Comparison of ENCODE assay signal across 8 mouse cellular contexts in genomic region chr6:97857690-97858089, GRCm38 (mm10). TPM values are rescaled to one million over a fixed set of nuclear protein-coding genes. Genes with fewer than 3 reads are reported as not detected.
DNase-seq lines count a peak whose midpoint lies in the region; ATAC-seq and TF ChIP-seq lines count a peak whose summit lies in the region.
"Had no signal": no experiment of that assay in that cellular context is flagged by ENCODE, and none has a peak within 500 bp of the region (broad histone marks: within the 10 kb centered on the region; RNA-seq: fewer than 3 reads in every experiment).

No protein-coding gene starts in this region.

- no peak overlapping the region for H3K27ac ChIP-seq in liver, adult 2 months (replicated peaks; ENCODE audit: insufficient read depth, low read depth, low read length)
- H3K27ac ChIP-seq in liver, embryonic 12.5 days: no peak overlapping the region
- no peak overlapping the region for H3K27ac ChIP-seq in embryonic facial prominence, embryonic 11.5 days (replicated peaks; ENCODE audit: low read depth, low read length)
- H3K27ac ChIP-seq: lung, embryonic 15.5 days had no signal

- ATAC-seq in liver, embryonic 12.5 days: no peak
- ATAC-seq in embryonic facial prominence, embryonic 11.5 days (replicated peaks; ENCODE audit: insufficient number of reproducible peaks, low FRiP score, low TSS enrichment, low read depth): no peak
- ATAC-seq in cerebellum, adult (ENCODE audit: insufficient number of reproducible peaks, low FRiP score, low TSS enrichment): no peak

- H3K4me2 ChIP-seq in liver, embryonic 12.5 days: no peak overlapping the region
- H3K4me2 ChIP-seq in embryonic facial prominence, embryonic 11.5 days (ENCODE audit: low read depth, low read length): no peak overlapping the region
- H3K4me2 ChIP-seq: lung, embryonic 15.5 days had no signal

- H3K9ac ChIP-seq in liver, adult 2 months (ENCODE audit: low read depth, low read length): no peak overlapping the region
- H3K9ac ChIP-seq in liver, embryonic 12.5 days: no peak overlapping the region
- no peak overlapping the region for H3K9ac ChIP-seq in embryonic facial prominence, embryonic 11.5 days (replicated peaks; ENCODE audit: low read length)
- H3K9ac ChIP-seq: lung, embryonic 15.5 days had no signal

- H3K79me2 ChIP-seq in liver, adult 2 months (ENCODE audit: control insufficient read depth, insufficient read depth, low read length): no peaks in the 10 kb centered on the region; the same call in 1 of the 2 replicates

- no peak overlapping the region for H3K4me3 ChIP-seq in liver, adult 2 months (ENCODE audit: insufficient read depth, low read depth, low read length)
- H3K4me3 ChIP-seq in liver, embryonic 12.5 days: no peak overlapping the region
- no peak overlapping the region for H3K4me3 ChIP-seq in embryonic facial prominence, embryonic 11.5 days (ENCODE audit: low read depth, low read length)
- H3K4me3 ChIP-seq: lung, embryonic 15.5 days had no signal

- TF ChIP-seq CTCF in liver, adult 2 months (IDR thresholded peaks at IDR 0.05; ENCODE audit: low read depth, low read length): 0 out of 2 replicates have a peak, but pooled peaks have one; percentile 9

- no peak for TF ChIP-seq POLR2A in liver, adult 2 months (IDR thresholded peaks at IDR 0.05; ENCODE audit: extremely low read depth, insufficient read depth, low read length)

- H3K27me3 ChIP-seq in liver, adult 2 months (ENCODE audit: control insufficient read depth, insufficient read depth, low read length): no peaks in the 10 kb centered on the region
- H3K27me3 ChIP-seq in liver, embryonic 12.5 days (replicated peaks): no peaks in the 10 kb centered on the region
- H3K27me3 ChIP-seq in embryonic facial prominence, embryonic 11.5 days (ENCODE audit: control insufficient read depth, insufficient read depth, low read length): no peaks in the 10 kb centered on the region
- H3K27me3 ChIP-seq: lung, embryonic 15.5 days had no signal

- 52% methylated on average over 3 of the region's 3 CpGs for WGBS in liver, adult 2 months
- 45% methylated on average over 3 of the region's 3 CpGs for WGBS in liver, embryonic 12.5 days (ENCODE audit: insufficient replicate concordance)
- 52% methylated on average over 3 of the region's 3 CpGs for WGBS in embryonic facial prominence, embryonic 11.5 days

- DNase-seq in liver, adult 2 months (ENCODE audit: extremely low read depth, low read depth, low spot score): peak; percentile 31
- peak; percentile 10 for DNase-seq in embryonic facial prominence, embryonic 11.5 days (ENCODE audit: low spot score)
- DNase-seq in heart, postnatal 14 days: peak; percentile 32 to 42
- peak; percentile 42 to 48 for DNase-seq in lung, postnatal 4 days
- DNase-seq in thymus, postnatal 36 days: no peak

- H3K36me3 ChIP-seq in liver, adult 2 months (ENCODE audit: control insufficient read depth, insufficient read depth, low read length): no peaks in the 10 kb centered on the region
- H3K36me3 ChIP-seq in liver, embryonic 12.5 days: no peaks in the 10 kb centered on the region
- no peaks in the 10 kb centered on the region for H3K36me3 ChIP-seq in embryonic facial prominence, embryonic 11.5 days (replicated peaks; ENCODE audit: control insufficient read depth, insufficient read depth, low read depth, low read length)
- H3K36me3 ChIP-seq: lung, embryonic 15.5 days had no signal

- H3K4me1 ChIP-seq in liver, adult 2 months (ENCODE audit: control insufficient read depth, insufficient read depth, low read length): no peaks in the 10 kb centered on the region; the same call in 1 of the 2 replicates
- no peaks in the 10 kb centered on the region for H3K4me1 ChIP-seq in liver, embryonic 12.5 days
- no peaks in the 10 kb centered on the region for H3K4me1 ChIP-seq in embryonic facial prominence, embryonic 11.5 days (ENCODE audit: control insufficient read depth, insufficient read depth, low read length)
- H3K4me1 ChIP-seq: lung, embryonic 15.5 days had no signal

- intact Hi-C loops in heart, postnatal 14 days (cut with DNase I): loop anchor here (5.0 to 10.0 kb wide), 3 partner anchors 50 to 147 kb away; partner anchors contain the start of gene Mitf

- no peaks in the 10 kb centered on the region for H3K9me3 ChIP-seq in liver, embryonic 12.5 days (replicated peaks)
- H3K9me3 ChIP-seq in embryonic facial prominence, embryonic 11.5 days (replicated peaks; ENCODE audit: control insufficient read depth, low read length): no peaks in the 10 kb centered on the region
- H3K9me3 ChIP-seq: lung, embryonic 15.5 days had no signal

RNA-seq across cellular contexts. Expression of gene Mitf, which starts 50.8 kb away (rescaled TPM):
- 2.1 and 3.3 TPM in 2 replicates for total RNA-seq in liver, adult 2 months (2014; rRNA removed)
- polyA plus RNA-seq in liver, adult 2 months (2012; rRNA removed): 1.4 and 1.5 TPM in 2 replicates
- polyA plus RNA-seq in liver, embryonic 12.5 days (2016; fragmentation: Nextera tagmentation; extraction: Ambion mirVana): 0.38 and 0.60 TPM in 2 replicates
- polyA plus RNA-seq in embryonic facial prominence, embryonic 11.5 days (2014; fragmentation: Nextera tagmentation; extraction: Ambion mirVana): 2.2 and 2.9 TPM in 2 replicates
- 10 to 100 TPM; 55.8 to 60.7 TPM for total RNA-seq in heart, postnatal 14 days (2021)

Comparison
In these comparisons a context has a peak if more than half of its experiments do, and no peak if none do; other contexts are left out.
1. DNase-seq: peak in liver, adult 2 months (single experiment), embryonic facial prominence, embryonic 11.5 days (single experiment), heart, postnatal 14 days (2 of 2) and lung, postnatal 4 days (2 of 2); none in thymus, postnatal 36 days (0 of 2).